Comparison of ENCODE assay signal across 26 mouse cellular contexts in the genomic region with DNA sequence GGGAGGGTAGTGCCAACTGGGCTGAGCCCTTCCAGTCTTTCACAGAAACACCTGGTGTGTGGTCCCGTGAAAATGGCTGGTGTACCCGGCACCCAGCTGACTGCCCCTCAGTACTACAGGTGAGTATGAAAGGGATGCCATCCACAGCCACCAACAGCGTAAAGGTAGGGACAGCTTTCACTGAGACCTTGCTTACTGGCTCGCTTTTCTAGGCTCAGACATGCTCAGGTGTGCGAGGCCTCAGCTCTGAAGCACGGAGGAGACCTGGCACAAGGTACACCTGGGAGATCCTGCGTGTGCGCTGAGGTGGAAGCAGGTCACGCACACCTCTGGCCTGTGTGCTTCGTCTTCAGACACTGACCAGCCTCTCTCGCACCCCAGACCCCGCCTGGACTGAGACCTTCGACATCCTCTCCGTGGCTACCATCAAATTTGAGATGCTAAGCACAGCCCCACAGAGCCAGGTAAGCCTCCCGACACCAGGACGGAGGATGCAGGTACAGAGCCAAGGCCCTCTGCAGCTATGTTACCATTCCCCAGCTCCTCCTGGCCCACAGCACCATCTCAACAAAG. TPM values are rescaled to one million over a fixed set of nuclear protein-coding genes. Genes with fewer than 3 reads are reported as not detected.
DNase-seq lines count a peak whose midpoint lies in the region; ATAC-seq and TF ChIP-seq lines count a peak whose summit lies in the region.
"Had no signal": no experiment of that assay in that cellular context is flagged by ENCODE, and none has a peak within 500 bp of the region (broad histone marks: within the 10 kb centered on the region; RNA-seq: fewer than 3 reads in every experiment).

No protein-coding gene starts in this region.

- no peaks in the 10 kb centered on the region for H3K9me3 ChIP-seq in megakaryocyte, embryonic 14.5 days
- H3K9me3 ChIP-seq: embryonic facial prominence, embryonic 15.5 days; forebrain, embryonic 12.5 days; hindbrain, embryonic 13.5 days; limb, embryonic 13.5 days; liver, embryonic 12.5 days had no signal

- H3K4me1 ChIP-seq in megakaryocyte, embryonic 14.5 days: peaks cover 78% of the 10 kb centered on the region
- peaks cover 17% of the 10 kb centered on the region for H3K4me1 ChIP-seq in testis, adult 2 months (ENCODE audit: control insufficient read depth, insufficient read depth, low read length)

- TF ChIP-seq CTCF in testis, adult 2 months (IDR thresholded peaks at IDR 0.05; ENCODE audit: control insufficient read depth, insufficient read depth, insufficient replicate concordance, low read depth, low read length): peak; percentile 1; the same call in 1 of the 2 replicates

- H3K27me3 ChIP-seq in megakaryocyte, embryonic 14.5 days (replicated peaks): no peaks in the 10 kb centered on the region
- H3K27me3 ChIP-seq in testis, adult 2 months (ENCODE audit: control insufficient read depth, insufficient read depth, low read length): no peaks in the 10 kb centered on the region
- H3K27me3 ChIP-seq: embryonic facial prominence, embryonic 15.5 days; forebrain, embryonic 12.5 days; hindbrain, embryonic 13.5 days; limb, embryonic 13.5 days; liver, embryonic 12.5 days had no signal

- H3K4me3 ChIP-seq in megakaryocyte, embryonic 14.5 days (replicated peaks): peak overlapping the region; percentile 34
- H3K4me3 ChIP-seq in testis, adult 2 months (ENCODE audit: control insufficient read depth, low read depth, low read length): peak overlapping the region; percentile 98

- no peak overlapping the region for H3K27ac ChIP-seq in testis, adult 2 months (ENCODE audit: control insufficient read depth, insufficient read depth, low read depth, low read length)
- H3K27ac ChIP-seq: embryonic facial prominence, embryonic 15.5 days; hindbrain, embryonic 13.5 days; limb, embryonic 13.5 days had no signal

- TF ChIP-seq POLR2A in testis, adult 2 months (IDR thresholded peaks at IDR 0.05; ENCODE audit: control insufficient read depth, low read depth, low read length): no peak

- no peak for ATAC-seq in megakaryocyte, adult 5-6 weeks (ENCODE audit: poor library complexity, severe bottlenecking)
- ATAC-seq: CD4-positive, CD25-positive, alpha-beta regulatory T cell, adult 4 months; forebrain, postnatal 0 days; intestine, embryonic 16.5 days; liver, embryonic 12.5 days; lung, postnatal 0 days had no signal

- intact Hi-C loops in heart, postnatal 25 days (cut with DNase I): loop anchor here (2.0 kb wide), 1 partner anchor 25 kb away; a partner anchor contains a TSS

- peak; percentile 90 for DNase-seq in heart, adult 11 months
- DNase-seq in heart, postnatal 25 days (ENCODE audit: low spot score): no peak
- DNase-seq in testis, postnatal 14 days (ENCODE audit: low spot score): no peak
- no peak for DNase-seq in spleen, postnatal 4 days (ENCODE audit: low spot score in 2 of 2)
- DNase-seq: adrenal gland, postnatal 25 days; cerebellum, adult 8-10 months; forebrain, postnatal 0 days; gastrocnemius, postnatal 10 days; heart, postnatal 4 days; kidney, adult 9 months; kidney, postnatal 10 days; layer of hippocampus, adult 9-11 months; lung, adult 18-20 months; lung, postnatal 4 days; thymus, postnatal 14 days had no signal

- H3K36me3 ChIP-seq in megakaryocyte, embryonic 14.5 days (replicated peaks; ENCODE audit: low read length): peaks cover 60% of the 10 kb centered on the region
- H3K36me3 ChIP-seq in testis, adult 2 months (ENCODE audit: control insufficient read depth, insufficient read depth, low read length): no peaks in the 10 kb centered on the region; the same call in none of the 2 replicates

RNA-seq across cellular contexts. Expression of a gene that starts 1.8 kb away (rescaled TPM):
- total RNA-seq in heart, postnatal 25 days (2021): 10 to 100 TPM; 21.0 to 21.3 TPM
- 65.8 and 158 TPM in 2 replicates for polyA plus RNA-seq in megakaryocyte, embryonic 14.5 days (2012; ENCODE audit: insufficient read depth, low replicate concordance)
- total RNA-seq in megakaryocyte, adult 5-6 weeks (2015): 46.8 and 52.0 TPM in 2 replicates
- 21.9 and 22.5 TPM in 2 replicates for total RNA-seq in megakaryocyte, adult 5-6 weeks (2017)
- polyA plus RNA-seq in testis, adult 2 months (2012; rRNA removed): 184 and 185 TPM in 2 replicates

RNA-seq across cellular contexts. Expression of a gene that starts 4.3 kb away (rescaled TPM):
- 10 to 100 TPM; 70.6 to 77.9 TPM for total RNA-seq in heart, postnatal 25 days (2021)
- 28.6 and 37.1 TPM in 2 replicates for polyA plus RNA-seq in megakaryocyte, embryonic 14.5 days (2012; ENCODE audit: insufficient read depth, low replicate concordance)
- 36.8 and 40.7 TPM in 2 replicates for total RNA-seq in megakaryocyte, adult 5-6 weeks (2015)
- total RNA-seq in megakaryocyte, adult 5-6 weeks (2017): 15.2 and 22.7 TPM in 2 replicates
- 347 and 402 TPM in 2 replicates for polyA plus RNA-seq in testis, adult 2 months (2012; rRNA removed)

RNA-seq across cellular contexts. Expression of a gene that starts 7.1 kb away (rescaled TPM):
- total RNA-seq in heart, postnatal 25 days (2021): 10 to 100 TPM; 14.3 to 16.1 TPM
- polyA plus RNA-seq in megakaryocyte, embryonic 14.5 days (2012; ENCODE audit: insufficient read depth, low replicate concordance): 4.8 and 5.5 TPM in 2 replicates
- total RNA-seq in megakaryocyte, adult 5-6 weeks (2015): 2.1 and 3.3 TPM in 2 replicates
- total RNA-seq in megakaryocyte, adult 5-6 weeks (2017): 3.1 and 4.0 TPM in 2 replicates
- 13.4 and 13.5 TPM in 2 replicates for polyA plus RNA-seq in testis, adult 2 months (2012; rRNA removed)

RNA-seq across cellular contexts. Expression of a gene that starts 11.4 kb away (rescaled TPM):
- total RNA-seq in heart, postnatal 25 days (2021): 10 to 100 TPM; 47.5 to 47.6 TPM
- polyA plus RNA-seq in megakaryocyte, embryonic 14.5 days (2012; ENCODE audit: insufficient read depth, low replicate concordance): 39.0 and 48.2 TPM in 2 replicates
- total RNA-seq in megakaryocyte, adult 5-6 weeks (2015): 87.2 and 93.2 TPM in 2 replicates
- 118 and 119 TPM in 2 replicates for total RNA-seq in megakaryocyte, adult 5-6 weeks (2017)
- polyA plus RNA-seq in testis, adult 2 months (2012; rRNA removed): 172 and 183 TPM in 2 replicates

RNA-seq across cellular contexts. Expression of a gene that starts 26.0 kb away (rescaled TPM):
- total RNA-seq in heart, postnatal 25 days (2021): 10 to 100 TPM; 14.5 to 18.5 TPM
- polyA plus RNA-seq in megakaryocyte, embryonic 14.5 days (2012; ENCODE audit: insufficient read depth, low replicate concordance): 1.8 and 2.8 TPM in 2 replicates
- 0.18 and 0.21 TPM in 2 replicates for total RNA-seq in megakaryocyte, adult 5-6 weeks (2015)
- total RNA-seq in megakaryocyte, adult 5-6 weeks (2017): not detected in 2 replicates
- 5.4 and 5.5 TPM in 2 replicates for polyA plus RNA-seq in testis, adult 2 months (2012; rRNA removed)
